Mouse (Mus musculus) limb, embryonic 14.5 days (tissue): ENCODE data around the gene Eva1b. TPM values are rescaled to one million over a fixed set of nuclear protein-coding genes. Genes with fewer than 3 reads are reported as not detected.

Experiments
- ATAC-seq: fragments of 200-750 bp; cut with Nextera tagmentation; 2 replicates; pipeline ENCODE4 v1.8.0; 2017; ENCODE audit warnings: low read depth, moderate number of reproducible peaks, moderate TSS enrichment; ENCODE audit not compliant: low FRiP score
- DNase-seq: peaks from one replicate; pipeline ENCODE4 v3.0.0-alpha.2; 2015; ENCODE audit warnings: low spot score
- H3K27ac ChIP-seq: fragments of 300-500 bp; sonication (generic); replicated peaks from 2 replicates; pipeline ENCODE4 v1.5.1; 2014; ENCODE audit warnings: low read depth, mild to moderate bottlenecking, low read length, moderate library complexity, mixed read lengths
- H3K27me3 ChIP-seq: fragments of 300-500 bp; sonication (generic); 2 replicates; pipeline ENCODE4 v1.6.1; 2014; ENCODE audit warnings: low read length, mixed read lengths; ENCODE audit not compliant: control insufficient read depth, insufficient read depth
- H3K36me3 ChIP-seq: fragments of 300-500 bp; sonication (generic); 2 replicates; pipeline ENCODE4 v1.6.1; 2014; ENCODE audit warnings: mild to moderate bottlenecking, low read length, moderate library complexity, mixed read lengths; ENCODE audit not compliant: control insufficient read depth, insufficient read depth
- H3K4me1 ChIP-seq: fragments of 300-500 bp; sonication (generic); 2 replicates; pipeline ENCODE4 v1.6.1; 2014; ENCODE audit warnings: antibody characterized with exemption, low read length, mixed read lengths; ENCODE audit not compliant: control insufficient read depth, insufficient read depth
- H3K4me2 ChIP-seq: fragments of 300-500 bp; sonication (generic); replicated peaks from 2 replicates; pipeline ENCODE4 v1.6.1; 2014; ENCODE audit warnings: low read depth, mild to moderate bottlenecking, low read length, moderate library complexity; ENCODE audit not compliant: severe bottlenecking
- H3K4me3 ChIP-seq: fragments of 300-500 bp; sonication (generic); replicated peaks from 2 replicates; pipeline ENCODE4 v1.5.1; 2014; ENCODE audit warnings: low read length
- H3K9ac ChIP-seq: fragments of 300-500 bp; sonication (generic); 2 replicates; pipeline ENCODE4 v1.6.1; 2014; ENCODE audit warnings: mild to moderate bottlenecking, low read depth, low read length, moderate library complexity; ENCODE audit not compliant: severe bottlenecking
- H3K9me3 ChIP-seq: fragments of 300-500 bp; sonication (generic); 2 replicates; pipeline ENCODE4 v1.6.1; 2016; ENCODE audit warnings: low read length; ENCODE audit not compliant: control insufficient read depth
- POLR2A ChIP-seq: fragments of 200-500 bp; IDR thresholded peaks from 2 replicates; pipeline ENCODE4 v1.8.0; 2012; ENCODE audit warnings: inconsistent platforms, mild to moderate bottlenecking, moderate library complexity, borderline replicate concordance; ENCODE audit not compliant: insufficient read depth, insufficient read length; ENCODE audit errors: extremely low read depth
- WGBS: fragments of 180-500 bp; shearing (Covaris S2); extraction: QIAGEN DNeasy Blood & Tissue Kit; methylation state at CpG from one replicate; pipeline ENCODE4 v1.1.7; 2014; 5-methylcytosine and 5-hydroxymethylcytosine counted together
- polyA plus RNA-seq, 2 experiments: library from polyadenylated mRNA; depleted of rRNA in 1 of 2; stranded (reverse) in 1 of 2; unstranded in 1 of 2; fragments of >200 nt; fragmentation: Nextera tagmentation in 1 of 2; extraction: Ambion mirVana in 1 of 2; gene quantifications; 2 replicates each; pipeline versions ENCODE4 v1.2.1 to v1.2.3; 2012 to 2014

The Eva1b gene
- polyA plus RNA-seq, 2 experiments = 101 to 120 TPM

DNA sequence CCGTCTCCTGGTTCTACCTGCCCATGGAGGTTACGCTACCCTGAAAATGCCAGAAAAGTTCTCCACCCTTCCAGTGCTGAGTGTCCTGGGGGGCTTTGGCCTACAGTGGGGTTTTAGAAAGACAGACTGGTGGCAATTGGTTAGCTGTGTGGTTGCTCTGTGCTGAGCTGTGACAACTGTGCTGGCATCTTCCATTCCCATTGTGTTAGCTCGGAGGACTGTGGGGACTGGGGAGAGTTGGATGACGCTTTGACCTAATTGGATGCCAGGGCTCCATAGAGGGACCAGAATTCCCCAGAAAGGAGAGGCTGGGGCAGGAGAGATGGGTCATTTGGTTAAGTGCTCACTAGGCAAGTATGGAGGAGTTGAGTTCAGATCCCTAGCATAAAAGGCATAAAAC is 13.3 kb upstream of the Eva1b start:
- TF ChIP-seq POLR2A = no peak

GRCm38 (mm10) chr4:126134639-126135038 is 12.9 kb upstream of the Eva1b start:
- Histone ChIP-seq H3K27me3 (no peaks in the 10 kb centered on the region), H3K9ac (no peak overlapping the region), H3K4me1 (peaks cover 29% of the 10 kb centered on the region), H3K9me3 (no peaks in the 10 kb centered on the region), H3K36me3 (peaks cover 55% of the 10 kb centered on the region), H3K4me3 (no peak overlapping the region), H3K27ac (no peak overlapping the region), H3K4me2 (no peak overlapping the region)
- TF ChIP-seq POLR2A = no peak
- no peak for ATAC-seq
- no peak for DNase-seq
- WGBS = 71% methylated on average over 4 of the region's 4 CpGs

More for the DNA sequence above, 13.3 kb upstream of the Eva1b start:
- Histone ChIP-seq H3K4me2 (no peak overlapping the region), H3K27me3 (no peaks in the 10 kb centered on the region), H3K27ac (no peak overlapping the region), H3K36me3 (peaks cover 55% of the 10 kb centered on the region), H3K9ac (no peak overlapping the region), H3K9me3 (no peaks in the 10 kb centered on the region), H3K4me1 (peaks cover 29% of the 10 kb centered on the region), H3K4me3 (no peak overlapping the region)
- no peak for ATAC-seq
- 95% methylated on average over 4 of the region's 4 CpGs for WGBS
- DNase-seq = no peak

- Histone ChIP-seq H3K9me3 (no peaks in the 10 kb centered on the region), H3K9ac (no peak overlapping the region), H3K27ac (no peak overlapping the region), H3K27me3 (no peaks in the 10 kb centered on the region), H3K4me2 (no peak overlapping the region), H3K36me3 (peaks cover 65% of the 10 kb centered on the region), H3K4me3 (no peak overlapping the region), H3K4me1 (peaks cover 5% of the 10 kb centered on the region; the same call in 1 of the 2 replicates)
- no peak for DNase-seq
- no peak for TF ChIP-seq POLR2A
- 91% methylated on average over 3 of the region's 4 CpGs for WGBS
- no peak for ATAC-seq
Measured at GRCm38 (mm10) chr4:126137773-126138172, 9.8 kb upstream of the Eva1b start.

- Histone ChIP-seq H3K27ac (no peak overlapping the region), H3K4me3 (no peak overlapping the region), H3K4me2 (no peak overlapping the region), H3K9ac (peak overlapping the region; percentile 4; the same call in 1 of the 2 replicates), H3K27me3 (no peaks in the 10 kb centered on the region), H3K4me1 (no peaks in the 10 kb centered on the region), H3K9me3 (no peaks in the 10 kb centered on the region), H3K36me3 (peaks cover 50% of the 10 kb centered on the region)
- ATAC-seq (no peak), DNase-seq (no peak)
- no peak for TF ChIP-seq POLR2A
- 89% methylated on average over 4 of the region's 5 CpGs for WGBS
Measured at GRCm38 (mm10) chr4:126141021-126141420, 6.5 kb upstream of the Eva1b start.

DNA sequence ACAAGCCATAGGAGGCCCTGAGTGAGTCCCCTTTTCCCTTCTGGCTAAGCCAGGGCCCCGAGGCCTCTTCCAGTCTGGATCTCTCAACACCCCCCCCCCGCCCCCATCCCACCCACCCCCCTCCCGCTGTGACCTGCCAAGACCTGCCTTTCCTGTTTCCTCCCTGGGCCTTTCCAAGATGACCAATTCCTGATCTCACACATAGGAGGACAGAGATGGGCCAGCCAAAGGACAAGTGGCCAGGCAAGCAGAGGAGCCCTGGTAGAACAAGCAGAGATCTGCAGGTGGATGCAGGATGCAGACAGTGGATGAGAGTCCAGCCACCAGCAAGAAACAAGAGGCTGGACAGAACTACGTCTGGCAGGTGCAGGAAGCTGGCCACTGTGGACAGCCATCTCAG is 2.1 kb upstream of the Eva1b start:
- H3K4me1 ChIP-seq = peaks cover 26% of the 10 kb centered on the region
- no peak overlapping the region for H3K27ac ChIP-seq
- H3K36me3 ChIP-seq = peaks cover 13% of the 10 kb centered on the region
- ATAC-seq (no peak), DNase-seq (no peak)
- no peak overlapping the region for H3K4me3 ChIP-seq
- H3K9me3 ChIP-seq = no peaks in the 10 kb centered on the region
- H3K4me2 ChIP-seq = no peak overlapping the region
- no peak overlapping the region for H3K9ac ChIP-seq
- TF ChIP-seq POLR2A = no peak
- 49% methylated on average over 3 of the region's 4 CpGs for WGBS
- H3K27me3 ChIP-seq = no peaks in the 10 kb centered on the region

DNA sequence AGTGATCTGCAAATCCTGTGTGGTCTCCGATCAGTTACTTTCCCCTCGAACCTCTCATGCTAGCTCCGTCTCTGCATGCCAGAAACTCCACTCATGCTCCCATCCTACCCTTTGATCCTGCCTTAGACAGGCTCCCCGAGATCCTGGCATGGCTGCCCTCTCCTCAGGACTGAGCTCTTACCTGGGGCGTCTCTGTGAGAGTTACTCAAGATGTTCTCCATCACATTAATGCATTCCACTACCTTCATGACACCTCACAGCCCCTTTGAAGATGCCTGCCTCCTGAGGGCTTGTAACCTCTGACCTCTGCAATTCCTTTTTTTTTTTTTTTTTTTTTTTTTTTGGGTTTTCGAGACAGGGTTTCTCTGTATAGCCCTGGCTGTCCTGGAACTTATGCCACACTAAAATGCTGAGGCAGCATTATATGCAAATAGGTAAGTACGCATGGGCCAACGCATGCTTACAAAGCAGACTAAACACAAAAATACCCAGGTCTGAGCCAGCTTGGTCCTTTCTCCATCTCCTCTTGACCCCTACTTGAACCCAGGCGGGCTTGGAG is 491 bp upstream of the Eva1b start:
- peak overlapping the region; percentile 94 for H3K27ac ChIP-seq
- peaks cover 38% of the 10 kb centered on the region for H3K4me1 ChIP-seq
- ATAC-seq = no peak
- H3K36me3 ChIP-seq = peaks cover 18% of the 10 kb centered on the region
- 22% methylated on average over 9 of the region's 9 CpGs for WGBS
- H3K9ac ChIP-seq = no peak overlapping the region
- H3K27me3 ChIP-seq = no peaks in the 10 kb centered on the region
- H3K9me3 ChIP-seq = no peaks in the 10 kb centered on the region
- peak overlapping the region; percentile 72; the same call in 1 of the 2 replicates for H3K4me3 ChIP-seq
- peak overlapping the region; percentile 98 for H3K4me2 ChIP-seq
- no peak for DNase-seq
- no peak for TF ChIP-seq POLR2A
